Mouse (Mus musculus) right cerebral cortex, adult 18-20 months (tissue): ENCODE results near the gene Ephx3.
A peak's percentile ranks its signal among the peaks of the same experiment; 100 is the strongest.

Experiments
- DNase-seq: peaks from one replicate; pipeline ENCODE4 v3.0.0; 2022; ENCODE audit warnings: mixed read lengths

Gene Ephx3

DNA sequence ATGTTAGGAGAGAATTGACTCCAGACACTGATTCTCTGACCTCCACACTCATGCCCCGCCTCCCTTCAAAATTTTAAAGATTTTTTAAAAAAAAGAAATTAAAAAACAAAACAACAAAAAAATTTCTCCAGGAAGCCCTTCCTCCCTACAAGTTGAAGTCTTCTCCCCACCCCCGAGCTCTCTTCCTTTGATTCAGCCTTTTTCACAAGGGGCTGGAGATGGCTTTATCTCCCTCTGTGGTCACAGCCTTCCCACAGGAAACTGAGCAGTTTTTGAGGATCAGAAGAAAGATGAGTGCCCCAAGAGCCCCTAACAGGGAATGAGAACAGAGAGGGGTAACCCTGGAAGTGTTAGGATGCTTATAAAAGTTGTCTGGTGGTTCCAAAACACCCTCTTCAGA, 16.9 kb downstream of the Ephx3 start:
- DNase-seq = no peak

DNA sequence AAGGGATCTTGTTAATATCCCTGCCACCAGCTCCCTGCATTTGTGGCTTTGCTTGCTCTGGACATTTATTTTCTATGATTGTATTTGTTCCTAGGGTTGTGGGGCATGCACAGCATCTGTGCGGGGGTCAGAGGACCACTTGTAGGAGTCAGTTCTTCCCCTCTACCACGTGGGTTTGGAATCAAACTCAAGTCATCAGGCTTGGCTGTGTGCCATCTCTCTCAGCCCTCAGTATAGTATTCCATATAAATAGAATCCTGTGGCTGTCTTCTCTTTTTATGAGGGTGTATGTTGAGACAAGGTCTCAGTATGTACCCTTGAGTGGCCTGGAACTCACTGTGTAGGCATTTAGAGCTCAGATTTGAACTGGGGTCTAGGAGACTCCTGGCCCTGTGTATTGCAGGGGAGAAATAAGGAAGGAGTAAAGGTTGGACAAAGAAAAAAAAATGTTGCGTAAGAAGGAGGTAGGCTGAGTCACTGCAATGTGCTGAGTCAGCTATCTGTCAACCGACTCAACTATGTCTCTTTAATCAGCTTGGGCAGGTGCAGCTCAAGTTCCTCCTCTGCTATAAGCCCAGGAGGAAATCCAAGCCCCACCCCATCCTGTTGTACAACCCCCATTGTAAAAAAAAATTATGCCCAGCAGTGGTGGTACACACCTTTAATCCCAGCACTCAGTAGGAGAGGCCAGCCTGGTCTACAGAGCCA, 19.7 kb downstream of the Ephx3 start:
- no peak for DNase-seq

DNA sequence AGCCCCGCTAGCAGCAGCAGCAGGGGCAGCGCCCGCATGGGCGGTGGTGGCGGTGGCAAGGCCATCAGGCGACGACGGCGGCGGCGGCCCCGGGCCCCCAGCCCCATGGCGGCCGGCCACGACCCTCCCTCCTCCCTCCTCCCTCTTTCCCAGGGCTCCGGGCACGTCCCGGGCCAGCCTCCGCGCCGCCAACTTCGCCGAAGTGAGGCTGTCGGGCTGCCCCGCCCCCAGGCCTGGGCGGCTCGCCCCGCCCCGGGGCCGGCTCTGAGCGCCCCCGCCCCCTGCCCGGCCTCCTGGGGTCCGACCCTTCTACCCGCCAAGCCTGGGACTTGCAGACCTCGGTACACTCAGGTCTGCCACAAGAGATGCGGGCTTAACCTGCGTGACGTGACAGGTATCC, 22.7 kb downstream of the Ephx3 start, which contains the start of gene Notch3:
Notch3 (minus strand) TSS at position 166 of the 400 bp plus-strand sequence.
- DNase-seq = no peak

DNA sequence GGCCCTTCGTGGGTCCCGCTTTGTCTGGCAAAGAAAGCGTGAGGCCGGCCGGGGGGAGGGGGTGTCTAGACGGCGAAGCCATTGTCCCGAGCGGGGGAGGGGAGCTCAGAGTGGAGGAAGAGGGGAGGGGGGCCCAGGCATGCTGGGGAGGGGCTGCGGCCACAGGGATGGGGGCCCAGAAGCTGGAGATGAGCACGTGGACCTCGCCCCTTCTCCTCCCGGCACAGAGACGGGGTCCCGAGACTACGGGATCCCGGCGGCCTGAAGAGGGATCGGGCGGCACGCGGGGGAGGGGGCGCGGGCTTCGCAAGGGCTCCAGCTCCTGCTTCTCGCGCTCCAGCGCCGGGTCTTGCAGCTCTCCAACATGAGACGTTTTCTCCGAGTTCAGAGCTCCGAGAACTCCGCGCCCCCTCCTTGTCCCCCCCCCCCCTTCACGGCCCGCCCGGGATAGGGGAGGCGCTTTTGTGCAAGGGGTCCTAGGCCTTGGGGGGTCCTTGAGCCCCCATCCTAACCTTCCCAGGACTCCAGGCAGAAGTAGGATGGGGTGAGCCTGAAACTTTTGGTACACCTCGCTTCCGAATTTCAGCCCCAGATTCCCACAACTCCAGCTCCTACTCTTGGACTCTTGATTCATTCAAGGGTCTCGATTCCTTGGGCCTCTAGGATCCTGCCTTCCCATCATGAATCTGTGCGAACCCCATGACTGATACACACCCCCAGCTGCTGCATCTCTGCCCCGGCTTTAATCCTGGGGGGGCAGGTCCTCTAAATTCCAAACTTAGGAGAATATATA, 23.4 kb downstream of the Ephx3 start:
- no peak for DNase-seq

DNA sequence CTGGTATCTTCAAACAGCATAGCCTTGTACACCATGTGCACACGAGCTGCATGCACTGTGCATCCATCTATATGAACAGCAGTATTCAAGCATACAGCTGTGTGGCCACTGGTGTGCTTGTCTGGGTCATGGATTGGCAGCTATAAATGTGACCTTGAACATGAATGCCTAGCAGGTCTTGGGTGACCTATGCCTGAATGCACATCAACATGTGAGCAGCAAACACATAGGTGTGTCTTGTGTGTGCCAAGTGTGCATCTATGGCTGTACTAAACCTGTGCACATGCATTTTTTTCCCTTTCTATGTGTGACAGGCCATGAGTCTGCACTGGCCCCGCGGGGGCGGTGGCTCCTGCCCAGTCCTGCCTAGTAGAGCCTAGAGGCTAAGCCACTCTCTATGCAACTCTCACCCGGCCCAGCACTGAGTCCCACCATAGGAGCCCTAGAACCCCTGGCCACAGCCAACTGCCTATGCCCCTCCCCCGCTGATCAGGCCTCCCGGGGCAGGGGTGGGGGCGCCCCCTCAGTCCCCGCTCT, 24.0 kb downstream of the Ephx3 start:
- no peak for DNase-seq

DNA sequence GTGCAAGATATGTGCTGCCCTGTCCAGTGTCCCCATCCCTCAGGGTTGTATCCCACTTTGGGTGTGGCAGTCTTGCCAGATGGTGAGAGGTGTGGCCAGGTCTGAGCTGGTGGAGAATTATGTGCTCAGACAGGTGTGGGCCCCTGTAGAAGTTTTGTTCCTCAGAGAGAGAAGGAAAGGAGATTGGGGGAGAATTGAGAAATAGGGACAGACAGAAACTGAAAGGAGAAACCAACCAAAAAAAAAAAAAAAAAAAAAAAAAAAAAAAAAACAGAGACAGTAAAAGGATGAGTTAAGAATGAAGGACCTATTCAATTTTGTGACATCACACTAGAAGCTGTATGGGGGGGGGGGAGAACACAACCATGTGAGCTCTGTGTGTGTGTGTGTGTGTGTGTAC, 24.6 kb downstream of the Ephx3 start:
- no peak for DNase-seq

DNA sequence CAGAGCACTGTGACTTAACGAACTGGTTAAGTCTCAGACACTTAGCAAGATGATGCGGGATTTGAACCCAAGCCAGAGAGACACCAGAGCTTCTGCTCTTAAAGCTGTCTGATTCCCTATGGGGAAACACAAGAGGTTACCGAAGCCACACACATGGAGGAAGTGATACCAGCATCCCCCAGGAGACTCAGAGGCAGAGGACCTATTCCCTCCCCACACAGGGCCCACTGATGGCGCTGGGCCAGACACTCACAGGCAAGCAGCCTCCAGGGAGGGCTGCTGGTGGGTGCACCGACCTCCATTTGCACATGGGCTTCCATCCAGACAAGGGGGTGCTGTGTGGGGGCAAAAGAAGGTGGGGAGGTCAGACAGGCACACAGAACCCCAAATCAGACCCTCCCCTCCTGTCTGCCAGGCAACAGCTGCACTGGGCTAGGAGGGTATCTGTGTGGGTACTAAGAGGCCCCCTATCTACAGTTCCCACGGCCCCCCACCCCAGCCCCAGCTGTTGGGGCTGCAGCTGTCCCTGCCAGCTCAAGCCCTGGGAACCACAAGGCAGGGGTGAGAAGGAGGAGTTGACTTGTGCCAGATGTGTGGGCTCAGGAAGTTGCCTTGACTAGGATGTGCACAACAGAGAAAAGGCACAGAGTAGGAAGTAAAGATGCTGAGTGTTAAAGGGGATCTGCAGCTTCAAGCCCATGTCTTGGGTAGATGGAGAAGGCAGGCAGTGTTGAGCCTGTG, 25.3 kb downstream of the Ephx3 start:
- no peak for DNase-seq

DNA sequence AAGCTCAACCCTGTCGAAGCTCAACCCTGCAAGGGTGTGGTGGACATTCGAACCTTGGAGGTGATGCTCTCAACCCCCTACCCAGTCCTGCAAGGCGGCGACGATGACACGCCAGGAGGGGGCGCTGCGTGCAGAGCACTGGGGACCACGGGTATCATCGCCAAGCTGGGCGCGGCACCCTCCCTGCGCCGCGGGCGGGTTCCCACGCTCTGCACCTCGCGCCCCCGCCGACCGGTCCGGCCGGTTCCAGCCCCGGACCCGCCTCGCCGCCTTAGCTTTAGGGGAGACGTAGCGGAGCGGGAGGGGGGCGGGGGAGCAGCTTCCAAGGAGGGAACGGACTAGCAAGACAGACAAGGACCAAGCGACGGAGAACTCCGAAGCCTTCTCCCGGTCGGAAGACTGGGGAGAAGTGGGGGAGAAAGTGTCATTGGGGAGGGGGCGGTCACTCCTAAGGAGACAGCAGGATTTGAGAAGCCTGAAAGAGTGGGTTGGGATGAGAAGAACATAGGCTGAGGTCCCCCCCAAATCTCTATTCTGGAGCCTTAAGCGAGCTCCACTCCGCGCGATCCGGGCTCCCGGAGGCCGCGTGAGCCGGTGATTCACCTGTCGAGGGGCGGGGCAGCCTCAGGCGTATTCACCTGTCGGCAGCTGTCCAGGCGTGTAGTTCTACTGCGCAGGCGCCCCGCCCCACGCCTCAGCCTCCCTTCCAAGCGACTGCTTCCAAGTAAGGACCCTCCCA, 27.1 kb downstream of the Ephx3 start:
- DNase-seq = peak; percentile 55

DNA sequence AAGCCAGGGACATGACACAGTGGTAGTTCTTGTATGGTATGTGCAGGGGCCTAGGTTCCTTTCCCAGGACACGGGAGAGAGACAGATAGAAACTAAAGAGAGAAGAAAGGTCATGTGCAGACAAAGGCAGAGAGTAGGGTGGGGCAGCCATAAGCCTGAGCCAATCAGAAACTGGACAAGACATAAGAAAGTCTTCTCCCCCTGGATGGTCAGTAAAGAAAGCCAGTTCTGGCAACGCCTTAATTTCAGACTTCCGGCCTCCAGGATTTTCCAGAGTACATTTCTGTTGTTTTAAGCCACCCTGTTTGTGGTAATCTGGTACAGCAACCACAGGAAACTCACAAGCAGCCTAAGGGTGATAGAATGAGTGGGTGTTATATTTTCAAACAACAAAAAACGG, 28.5 kb downstream of the Ephx3 start:
- DNase-seq = no peak

DNA sequence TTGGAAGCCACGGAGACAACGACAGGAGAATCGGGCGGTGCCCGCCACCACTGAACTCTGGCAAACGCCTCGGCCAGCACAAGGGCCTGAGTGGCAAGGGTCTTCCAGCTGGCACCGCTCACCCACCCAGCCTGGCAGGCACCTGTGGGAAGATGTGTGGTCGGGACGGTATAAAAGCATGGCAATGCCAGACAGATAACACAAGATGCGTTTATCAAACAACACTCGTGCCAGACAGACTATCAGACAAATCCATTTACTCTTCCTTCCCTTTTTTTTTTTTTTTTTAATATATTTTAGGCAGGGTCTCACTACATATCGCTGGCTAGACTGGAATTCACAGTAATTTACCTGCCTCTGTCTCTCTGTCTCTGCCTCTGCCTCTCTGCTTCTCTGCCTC, 30.5 kb downstream of the Ephx3 start:
- no peak for DNase-seq

DNA sequence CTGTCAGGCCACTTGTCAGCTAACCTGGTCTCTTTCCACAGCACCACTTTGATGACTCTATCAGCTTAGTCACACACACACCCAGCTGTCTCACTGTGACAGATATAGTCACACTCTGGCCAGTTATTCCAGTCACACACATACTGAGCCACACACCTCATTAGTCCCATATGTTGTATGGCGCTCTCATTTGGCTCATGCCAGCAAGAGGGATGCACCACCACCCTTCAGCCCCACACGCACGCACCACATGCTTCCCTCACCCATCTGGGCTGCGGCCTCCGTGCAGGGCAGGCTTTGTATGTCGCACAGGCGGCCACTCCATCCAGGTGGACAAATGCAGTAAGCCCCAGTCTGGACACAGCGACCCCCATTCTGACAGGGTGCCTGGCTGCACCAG, 42.6 kb downstream of the Ephx3 start:
- DNase-seq = no peak

DNA sequence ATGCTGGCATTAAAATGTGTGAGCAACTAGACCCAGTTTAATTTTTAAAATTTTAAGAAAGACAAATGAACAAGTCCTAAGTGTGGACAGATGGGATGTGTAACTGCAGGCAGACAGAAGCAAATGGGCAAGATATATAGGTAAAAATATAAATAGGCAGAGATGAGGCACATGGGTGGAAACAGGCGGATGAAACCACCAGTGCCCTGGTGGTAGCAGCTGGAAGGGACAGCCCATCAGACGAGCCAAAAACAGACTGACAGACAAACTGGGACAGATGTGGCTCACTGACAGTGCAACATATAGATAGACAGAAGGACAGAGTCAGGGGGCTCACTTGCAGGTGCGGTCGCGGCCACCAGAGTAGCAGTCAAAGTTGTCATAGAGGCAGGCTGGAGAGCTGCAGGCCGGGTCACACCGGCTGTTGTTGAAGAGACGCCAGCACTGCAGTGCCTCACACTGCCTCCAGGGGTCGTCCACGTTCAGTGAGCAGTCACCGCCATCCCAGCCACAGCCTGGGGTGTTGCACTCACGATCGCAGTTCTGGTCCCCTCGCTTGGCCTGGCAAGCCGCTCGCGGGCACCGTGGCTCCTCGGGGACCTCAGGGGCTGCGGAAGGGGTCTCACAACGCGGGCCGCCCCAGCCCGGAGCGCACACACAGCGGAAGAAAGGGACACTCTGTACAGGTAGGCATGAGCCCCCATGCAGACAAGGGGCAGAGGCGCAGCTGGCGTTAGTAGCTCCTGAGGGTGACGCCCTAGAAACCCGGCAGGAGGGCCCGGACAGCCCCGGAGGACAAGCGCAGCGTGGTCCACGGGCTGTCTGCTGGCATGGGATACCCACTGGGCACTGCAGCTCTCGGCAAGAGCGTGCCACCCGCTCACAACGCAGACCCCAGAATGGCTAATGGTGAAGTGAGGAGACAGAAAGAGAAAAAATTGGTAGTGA, 46.2 kb downstream of the Ephx3 start:
- DNase-seq = peak; percentile 71

DNA sequence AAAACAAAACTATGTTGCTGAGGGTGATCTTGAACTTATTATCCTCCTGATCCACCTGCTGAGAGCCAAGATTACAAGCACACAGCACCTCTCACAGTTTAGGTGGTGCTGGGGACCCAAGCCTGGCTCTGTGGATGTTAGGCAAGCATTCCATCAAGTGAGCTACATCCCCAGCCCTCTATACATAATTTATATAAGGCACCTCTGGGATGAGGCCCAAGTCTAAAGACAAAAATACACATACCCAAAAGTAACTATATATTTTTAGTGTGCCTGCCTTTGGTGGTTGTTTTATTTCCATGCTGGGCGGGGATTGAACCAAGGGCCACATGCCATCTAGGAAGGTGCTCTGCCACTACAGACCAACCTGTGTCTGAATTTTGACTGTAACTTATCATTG, 47.1 kb downstream of the Ephx3 start:
- DNase-seq = no peak
